In the genomic region with DNA sequence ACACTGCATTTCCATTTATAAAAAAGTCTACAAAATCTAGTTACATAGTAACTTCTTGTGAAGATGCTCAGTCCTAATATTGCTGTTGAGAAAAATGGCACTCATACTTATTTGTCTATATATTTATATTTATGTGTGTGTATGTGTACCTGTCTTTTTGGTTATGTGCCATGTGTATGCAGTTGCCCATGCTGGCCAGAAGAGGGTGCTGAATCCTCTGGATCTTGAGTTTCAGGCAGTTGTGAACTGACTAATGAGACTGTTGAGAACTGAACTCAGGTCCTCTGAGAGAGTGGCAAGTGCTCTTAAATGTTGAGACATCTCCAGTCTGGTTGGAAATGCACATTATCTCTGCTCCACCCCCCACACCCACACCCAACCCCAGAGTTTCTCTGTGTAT, we compare ENCODE assay signal across 30 mouse cellular contexts. TPM values are rescaled to one million over a fixed set of nuclear protein-coding genes. Genes with fewer than 3 reads are reported as not detected.
DNase-seq lines count a peak whose midpoint lies in the region; ATAC-seq and TF ChIP-seq lines count a peak whose summit lies in the region.
"Had no signal": no experiment of that assay in that cellular context is flagged by ENCODE, and none has a peak within 500 bp of the region (broad histone marks: within the 10 kb centered on the region; RNA-seq: fewer than 3 reads in every experiment).

No protein-coding gene starts in this region.

- H3K4me2 ChIP-seq in liver, postnatal 0 days (ENCODE audit: low read depth, low read length): no peak overlapping the region
- H3K4me2 ChIP-seq: embryonic facial prominence, embryonic 12.5 days; forebrain, embryonic 12.5 days; heart, embryonic 13.5 days; hindbrain, embryonic 12.5 days; limb, embryonic 12.5 days; liver, embryonic 13.5 days; midbrain, embryonic 11.5 days had no signal

- intact Hi-C loops in left cerebral cortex, postnatal 25 days (cut with DNase I): no loop called here

- ATAC-seq in liver, postnatal 0 days: no peak

- no peaks in the 10 kb centered on the region for H3K4me1 ChIP-seq in heart, embryonic 10.5 days
- H3K4me1 ChIP-seq in liver, postnatal 0 days (ENCODE audit: insufficient read depth): no peaks in the 10 kb centered on the region
- peaks cover 22% of the 10 kb centered on the region for H3K4me1 ChIP-seq in E14TG2a.4 (replicated peaks; ENCODE audit: low read depth, low read length)
- H3K4me1 ChIP-seq: embryonic facial prominence, embryonic 12.5 days; heart, embryonic 13.5 days; liver, embryonic 13.5 days had no signal

- H3K36me3 ChIP-seq in heart, embryonic 10.5 days: no peaks in the 10 kb centered on the region
- no peaks in the 10 kb centered on the region for H3K36me3 ChIP-seq in liver, postnatal 0 days (replicated peaks; ENCODE audit: insufficient read depth, low read length)
- no peaks in the 10 kb centered on the region for H3K36me3 ChIP-seq in E14TG2a.4 (ENCODE audit: insufficient read depth, low read length)
- H3K36me3 ChIP-seq: embryonic facial prominence, embryonic 12.5 days; forebrain, embryonic 12.5 days; heart, embryonic 13.5 days; hindbrain, embryonic 12.5 days; limb, embryonic 12.5 days; liver, embryonic 13.5 days had no signal

- TF ChIP-seq EP300 in liver, postnatal 0 days (IDR thresholded peaks at IDR 0.05; ENCODE audit: low read depth): no peak

- H3K9me3 ChIP-seq in heart, embryonic 10.5 days: no peaks in the 10 kb centered on the region
- no peaks in the 10 kb centered on the region for H3K9me3 ChIP-seq in liver, postnatal 0 days (ENCODE audit: low read length)
- H3K9me3 ChIP-seq in E14TG2a.4 (ENCODE audit: low read length): peaks cover 12% of the 10 kb centered on the region
- H3K9me3 ChIP-seq: embryonic facial prominence, embryonic 12.5 days; forebrain, embryonic 12.5 days; heart, embryonic 13.5 days; hindbrain, embryonic 12.5 days; limb, embryonic 12.5 days; liver, embryonic 13.5 days had no signal

- no peak overlapping the region for H3K9ac ChIP-seq in liver, postnatal 0 days (replicated peaks)
- H3K9ac ChIP-seq: embryonic facial prominence, embryonic 12.5 days; forebrain, embryonic 12.5 days; heart, embryonic 13.5 days; hindbrain, embryonic 12.5 days; limb, embryonic 12.5 days; liver, embryonic 13.5 days had no signal

- no peak overlapping the region for H3K4me3 ChIP-seq in heart, embryonic 10.5 days
- no peak overlapping the region for H3K4me3 ChIP-seq in liver, postnatal 0 days (ENCODE audit: low read depth, low read length)
- H3K4me3 ChIP-seq in E14TG2a.4 (replicated peaks; ENCODE audit: low read length): no peak overlapping the region
- H3K4me3 ChIP-seq: embryonic facial prominence, embryonic 12.5 days; forebrain, embryonic 12.5 days; gastrocnemius, adult 2 months; heart, embryonic 13.5 days; hindbrain, embryonic 12.5 days; limb, embryonic 12.5 days; liver, embryonic 13.5 days had no signal

- H3K27me3 ChIP-seq in heart, embryonic 10.5 days (ENCODE audit: insufficient read depth, poor library complexity, severe bottlenecking): no peaks in the 10 kb centered on the region
- no peaks in the 10 kb centered on the region for H3K27me3 ChIP-seq in liver, postnatal 0 days (ENCODE audit: insufficient read depth, low read length)
- H3K27me3 ChIP-seq in E14TG2a.4 (ENCODE audit: insufficient read depth, low read length): no peaks in the 10 kb centered on the region
- H3K27me3 ChIP-seq: embryonic facial prominence, embryonic 12.5 days; forebrain, embryonic 12.5 days; heart, embryonic 13.5 days; hindbrain, embryonic 12.5 days; limb, embryonic 12.5 days; liver, embryonic 13.5 days had no signal

- DNase-seq in heart, embryonic 10.5 days (ENCODE audit: low spot score): peak; percentile 38
- DNase-seq in heart, adult 9 months (ENCODE audit: low spot score in 2 of 2): no peak
- DNase-seq in liver, postnatal 0 days: peak; percentile 5
- DNase-seq in liver (no peak), ZHBTc4 (ENCODE audit: low read depth, low spot score) (peak; percentile 55)
- no peak for DNase-seq in left cerebral cortex, postnatal 25 days (ENCODE audit: low spot score in 2 of 2)
- no peak for DNase-seq in gastrocnemius, postnatal 25 days
- DNase-seq: cerebellum, adult 11-12 months; gastrocnemius, adult 2 months; heart, postnatal 14 days; kidney, adult 8-10 months; layer of hippocampus, postnatal 36 days; liver, embryonic 13.5 days; right cerebral cortex, postnatal 14 days had no signal

- H3K27ac ChIP-seq in heart, embryonic 10.5 days: no peak overlapping the region
- no peak overlapping the region for H3K27ac ChIP-seq in liver, postnatal 0 days (ENCODE audit: low read depth)
- H3K27ac ChIP-seq: embryonic facial prominence, embryonic 12.5 days; forebrain, embryonic 12.5 days; gastrocnemius, adult 2 months; heart, embryonic 13.5 days; hindbrain, embryonic 12.5 days; limb, embryonic 12.5 days; liver, embryonic 13.5 days had no signal

- TF ChIP-seq CTCF in liver, postnatal 0 days (IDR thresholded peaks at IDR 0.05; ENCODE audit: low read depth): 0 out of 2 replicates have a peak, but pooled peaks have one; percentile 27
- TF ChIP-seq CTCF in E14TG2a.4 (conservative IDR thresholded peaks at IDR 0.05; ENCODE audit: low read length): peak; percentile 90

RNA-seq across cellular contexts. Expression of gene Aldoart2, which starts 8.1 kb away (rescaled TPM):
- polyA plus RNA-seq in heart, embryonic 10.5 days (2016; fragmentation: Nextera tagmentation; extraction: Ambion mirVana): 0.09 TPM in 1 of 2 replicates, not detected in the other
- not detected in 2 replicates for polyA plus RNA-seq in liver, postnatal 0 days (2015; fragmentation: Nextera tagmentation; extraction: Ambion mirVana)
- total RNA-seq in left cerebral cortex, postnatal 25 days (2021): not detected
- total RNA-seq in gastrocnemius, postnatal 25 days (2021): under 1 TPM in 1 of 2 experiments, not detected in 1; 0.20 TPM
- total RNA-seq: adrenal gland, postnatal 4 days; heart, postnatal 14 days; left cerebral cortex, postnatal 10 days; megakaryocyte progenitor cell, adult 5-6 weeks; monocyte, adult 5-6 weeks; neutrophil, adult 5-6 weeks had no signal
- polyA plus RNA-seq: adrenal gland, adult 2 months; embryonic facial prominence, embryonic 12.5 days; forebrain, embryonic 12.5 days; heart, embryonic 13.5 days; hindbrain, embryonic 12.5 days; limb, embryonic 12.5 days; liver, embryonic 13.5 days; lung, embryonic 16.5 days; midbrain, embryonic 11.5 days; thymus, postnatal 0 days had no signal

RNA-seq across cellular contexts. Expression of gene Insm2, which starts 26.1 kb away (rescaled TPM):
- 0.06 TPM in 1 of 2 replicates, not detected in the other for polyA plus RNA-seq in heart, embryonic 10.5 days (2016; fragmentation: Nextera tagmentation; extraction: Ambion mirVana)
- polyA plus RNA-seq in liver, postnatal 0 days (2015; fragmentation: Nextera tagmentation; extraction: Ambion mirVana): 0.05 TPM in 1 of 2 replicates, not detected in the other
- total RNA-seq in left cerebral cortex, postnatal 25 days (2021): under 1 TPM; 0.30 to 0.37 TPM
- total RNA-seq in gastrocnemius, postnatal 25 days (2021): not detected
- total RNA-seq: gastrocnemius, adult 2 months; heart, postnatal 14 days; megakaryocyte progenitor cell, adult 5-6 weeks; monocyte, adult 5-6 weeks had no signal
- polyA plus RNA-seq: gonadal fat pad, adult 2 months; limb, embryonic 12.5 days; liver, embryonic 13.5 days had no signal

Comparison
In these comparisons a context has a peak if more than half of its experiments do, and no peak if none do; other contexts are left out.
1. DNase-seq: peak in heart, embryonic 10.5 days (single experiment), liver, postnatal 0 days (single experiment) and ZHBTc4 (single experiment); none in heart, adult 9 months (0 of 2), liver (single experiment), left cerebral cortex, postnatal 25 days (0 of 2) and gastrocnemius, postnatal 25 days (single experiment).